Mouse (Mus musculus) layer of hippocampus, adult 9-10 months (tissue): ENCODE measurements at regions not wholly inside any gene's neighbourhood (a gene's known extent, or its start where the extent isn't known, plus 50 kb on each side); places are given as distances from the start of the nearest gene placed in this dataset.

Experiments
- DNase-seq: peaks from one replicate; pipeline ENCODE4 v3.0.0; 2022; ENCODE audit warnings: low spot score

DNA sequence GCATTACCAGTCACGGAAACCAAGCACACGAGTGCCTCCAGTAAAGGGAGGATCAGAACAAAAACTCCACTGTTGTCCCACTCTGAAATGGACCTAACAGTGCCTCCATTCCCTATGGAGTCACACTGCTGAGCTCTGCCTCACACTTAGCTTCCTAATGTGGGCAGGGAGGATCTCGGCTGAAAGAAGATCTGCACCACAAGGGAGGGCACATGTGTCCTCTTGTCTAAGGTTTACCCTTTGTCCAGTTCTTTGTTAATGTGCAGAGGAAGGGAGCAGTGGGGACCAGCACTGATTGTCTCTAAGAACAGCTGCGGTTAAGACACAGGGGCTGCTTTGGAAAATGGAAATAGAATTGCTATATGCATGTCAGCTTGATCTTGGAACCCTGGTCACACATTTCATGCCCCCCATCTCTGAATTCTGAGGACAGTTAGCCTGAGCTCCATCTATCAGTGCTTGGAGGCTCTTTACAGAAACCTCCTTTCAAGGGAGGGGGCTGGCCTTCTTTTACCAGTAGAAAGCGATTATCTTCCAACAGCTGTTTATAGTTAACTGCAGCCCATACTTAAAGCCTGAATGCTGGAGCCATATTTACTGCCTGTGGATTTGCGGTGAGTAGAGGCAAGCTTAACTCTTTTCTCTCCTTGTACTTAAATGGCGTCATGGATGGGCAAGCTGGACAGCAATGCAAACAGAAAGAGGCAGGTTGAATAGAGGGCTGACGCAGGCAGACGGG, 485.5 kb upstream of the Cdh11 start:
- no peak for DNase-seq

DNA sequence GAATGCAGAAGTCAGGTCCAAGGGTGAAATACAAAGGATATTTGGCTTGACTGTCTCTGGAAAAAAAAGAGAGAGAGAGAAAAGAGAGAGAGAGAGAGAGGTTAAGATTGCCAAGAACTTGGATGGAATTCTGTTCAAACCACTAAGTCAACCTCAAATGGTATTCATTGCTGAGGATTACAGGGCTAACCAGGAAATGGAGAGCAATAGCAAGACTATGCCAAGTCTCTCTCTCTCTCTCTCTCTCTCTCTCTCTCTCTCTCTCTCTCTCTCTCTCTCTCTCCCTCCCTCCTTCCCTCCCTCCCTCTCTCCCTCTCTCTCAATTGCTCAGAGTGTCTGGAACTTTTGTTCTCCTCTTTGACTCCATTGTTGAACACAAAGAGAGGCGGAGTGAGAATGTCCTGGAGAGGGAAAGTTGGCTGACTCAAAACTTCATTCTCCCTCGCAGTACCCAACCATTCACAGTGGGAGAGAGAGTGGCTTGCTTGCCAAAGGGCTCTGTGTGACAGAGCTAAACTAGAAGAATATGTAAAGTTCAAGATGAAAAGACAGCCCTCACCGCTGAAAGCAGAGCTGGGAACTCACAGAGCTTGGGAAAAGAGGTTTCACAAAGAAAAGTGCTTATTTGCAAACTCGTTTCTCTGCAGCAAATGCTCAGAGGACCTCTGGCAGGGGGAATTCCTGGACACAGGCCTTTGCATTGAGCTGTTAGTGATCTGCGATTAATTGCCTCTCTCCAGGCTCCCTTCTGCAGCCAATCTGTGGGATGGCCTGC, 487.1 kb upstream of the Cdh11 start:
- no peak for DNase-seq

- DNase-seq, result no peak
Measured at GRCm38 (mm10) chr8:103273476-103273875, 488.0 kb upstream of the Cdh11 start.

DNA sequence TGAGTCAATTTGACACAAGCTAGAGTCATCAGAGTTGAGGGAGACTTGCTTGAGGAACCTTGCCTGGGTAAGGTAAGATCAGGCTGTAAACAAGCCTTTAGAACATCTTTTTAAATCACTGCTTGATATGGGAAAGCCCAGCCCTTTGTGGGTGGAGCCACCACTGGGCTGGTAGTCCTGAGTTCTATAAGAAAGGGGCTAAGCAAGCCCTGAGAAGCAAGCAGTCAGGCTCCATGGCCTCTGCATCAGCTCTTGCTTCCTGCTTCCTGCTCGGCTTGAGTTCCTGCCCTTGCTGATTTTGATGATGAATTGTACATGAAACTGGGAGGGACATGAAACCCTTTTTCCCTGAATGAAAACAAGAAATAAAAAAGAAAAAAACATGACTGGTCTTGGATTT, 496.4 kb upstream of the Cdh11 start:
- no peak for DNase-seq

DNA sequence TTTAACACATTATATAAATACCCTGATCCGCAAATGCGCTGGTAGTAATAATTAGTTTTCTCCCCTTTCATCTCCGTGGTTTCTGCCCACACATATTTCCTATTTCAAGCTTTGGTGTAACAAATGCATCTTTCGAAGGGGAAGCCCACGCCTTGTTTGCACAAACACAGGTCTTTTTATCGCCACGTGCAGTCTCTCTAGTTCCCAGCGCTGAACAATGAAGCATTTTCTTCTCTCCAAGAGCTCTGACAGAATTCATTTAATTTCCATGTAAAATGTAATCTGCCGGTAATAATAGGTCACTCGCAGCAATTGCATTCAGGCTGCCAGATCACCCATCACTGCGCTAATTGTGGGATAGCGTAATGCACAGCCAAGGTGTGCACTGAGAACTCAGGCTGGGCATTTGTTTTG, 503.1 kb upstream of the Cdh11 start:
- peak; percentile 7 for DNase-seq

DNA sequence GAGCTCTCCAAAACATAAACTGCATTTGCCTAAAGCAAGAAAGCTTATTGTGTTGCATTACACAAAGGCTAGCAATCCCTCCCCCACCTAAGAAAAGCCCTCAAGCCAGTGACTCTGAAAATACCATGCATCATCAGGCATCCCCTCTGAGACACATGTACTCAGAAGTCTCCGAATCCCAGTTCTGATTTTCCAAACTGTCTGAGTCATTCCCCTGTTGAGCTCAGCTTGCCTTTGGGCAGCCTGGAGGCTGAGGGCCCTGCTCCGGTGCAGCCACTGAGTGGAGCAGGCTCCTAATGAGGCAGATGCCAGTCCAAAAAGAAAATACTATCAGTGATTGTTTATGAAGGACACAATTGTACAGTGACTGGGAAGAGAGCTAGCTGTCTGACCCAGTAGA, 507.5 kb upstream of the Cdh11 start:
- DNase-seq, result no peak

DNA sequence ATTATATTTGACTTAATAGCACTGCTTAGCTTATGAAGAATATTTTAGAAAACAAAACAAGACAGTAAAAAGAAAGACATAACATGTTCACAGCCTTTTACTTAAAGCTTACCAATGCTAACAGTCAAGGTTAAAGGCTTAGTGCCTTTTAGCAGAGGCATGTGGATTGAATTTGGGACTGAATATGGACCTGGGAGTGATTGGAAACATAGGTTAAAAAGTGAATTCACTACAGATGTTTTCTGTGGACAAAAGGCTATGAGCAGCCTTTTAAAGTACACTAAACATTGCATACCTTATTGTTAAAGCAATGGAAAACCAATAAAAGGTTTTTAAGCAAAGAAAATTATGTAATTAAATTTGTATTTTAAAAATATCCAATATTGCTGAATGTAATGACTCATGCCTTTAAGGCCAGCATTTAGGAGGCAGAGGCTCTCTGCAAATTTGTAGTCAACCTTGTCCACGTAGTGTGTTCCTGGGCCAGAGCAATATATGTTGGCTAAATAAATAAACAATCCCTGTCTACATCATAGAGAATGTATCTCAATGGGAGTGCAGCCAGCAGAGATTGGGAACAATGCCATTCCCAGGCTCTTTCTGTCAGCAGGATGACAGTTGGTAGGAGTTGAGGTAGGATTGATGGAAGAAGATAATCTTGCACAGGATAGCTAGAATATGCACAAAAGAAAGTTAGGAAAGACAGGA, 521.2 kb upstream of the Cdh11 start:
- DNase-seq, result no peak

- DNase-seq, result no peak
Measured at GRCm38 (mm10) chr8:103313576-103313975, 528.1 kb upstream of the Cdh11 start.

GRCm38 (mm10) chr8:103314279-103315022, 529.0 kb upstream of the Cdh11 start:
- no peak for DNase-seq

DNA sequence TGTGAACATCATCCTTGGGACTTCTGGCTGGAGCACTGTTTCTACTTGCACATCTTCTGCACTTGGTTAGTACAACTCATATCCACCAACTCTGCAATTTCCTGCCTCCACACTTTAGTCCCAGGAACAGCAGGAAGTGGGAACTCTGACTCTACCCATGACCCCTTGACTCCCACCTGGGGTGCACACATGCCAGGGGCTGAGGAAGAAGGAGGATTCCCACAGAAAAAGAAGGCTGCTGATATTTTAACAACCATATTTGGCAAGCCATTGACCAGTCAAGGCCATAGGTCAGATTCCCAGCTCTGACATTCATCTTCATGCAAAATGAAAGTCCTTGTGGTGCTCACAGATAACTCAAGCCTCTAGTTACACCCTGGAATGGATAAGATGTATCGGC, 530.3 kb upstream of the Cdh11 start:
- no peak for DNase-seq

GRCm38 (mm10) chr8:103316691-103317091, 531.2 kb upstream of the Cdh11 start:
- no peak for DNase-seq

DNA sequence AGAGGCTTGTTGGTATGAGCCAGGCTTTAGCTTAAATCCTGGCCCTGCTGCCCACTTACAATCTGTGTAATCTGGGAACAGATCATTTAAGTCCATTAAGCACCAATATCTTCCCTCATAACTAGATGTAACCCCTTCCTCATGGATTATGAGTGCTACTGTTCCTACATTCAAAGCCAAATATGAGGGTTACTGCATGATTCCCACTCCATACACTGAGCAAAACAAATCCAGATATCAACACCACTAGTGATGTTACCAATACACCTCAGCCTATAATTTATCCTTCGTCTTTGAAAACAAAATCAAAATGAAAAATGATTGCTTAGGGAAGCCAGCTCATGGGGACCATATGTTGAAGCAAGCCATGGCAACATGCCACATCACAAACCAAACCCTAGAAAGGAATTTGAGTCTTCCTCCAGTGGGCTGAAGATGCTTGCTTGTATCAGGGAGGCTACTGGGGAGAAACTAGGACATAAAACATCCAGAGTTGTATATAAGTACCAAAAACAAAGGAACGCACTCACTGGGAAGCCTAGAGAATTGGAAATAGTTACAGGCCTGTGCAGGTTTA, 531.8 kb upstream of the Cdh11 start:
- DNase-seq, result no peak

- no peak for DNase-seq
Measured at GRCm38 (mm10) chr8:103324016-103324665, 538.7 kb upstream of the Cdh11 start.

DNA sequence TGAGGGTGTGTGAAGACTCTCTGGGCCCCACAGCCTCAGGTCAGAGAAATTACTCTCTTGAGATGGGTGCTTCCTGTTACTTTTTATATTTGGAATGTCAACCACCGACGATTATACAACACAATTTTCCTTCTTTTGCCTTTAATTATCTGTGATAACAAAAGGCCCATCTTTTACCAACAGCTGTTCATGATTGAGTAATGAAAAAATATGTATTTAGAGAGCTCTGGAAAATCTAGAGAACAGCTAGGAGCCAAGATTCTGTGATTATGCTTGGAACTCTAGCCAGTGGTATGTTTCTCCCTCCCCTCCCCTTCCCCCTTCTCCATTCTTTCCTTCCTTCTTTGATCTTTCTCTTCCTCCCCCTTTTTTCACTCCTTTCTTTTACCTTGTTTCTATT, 546.0 kb upstream of the Cdh11 start:
- no peak for DNase-seq

GRCm38 (mm10) chr8:103337314-103337713, 551.9 kb upstream of the Cdh11 start:
- no peak for DNase-seq

GRCm38 (mm10) chr8:103339042-103339441, 553.6 kb upstream of the Cdh11 start:
- no peak for DNase-seq

GRCm38 (mm10) chr8:103339951-103340350, 554.5 kb upstream of the Cdh11 start:
- no peak for DNase-seq

DNA sequence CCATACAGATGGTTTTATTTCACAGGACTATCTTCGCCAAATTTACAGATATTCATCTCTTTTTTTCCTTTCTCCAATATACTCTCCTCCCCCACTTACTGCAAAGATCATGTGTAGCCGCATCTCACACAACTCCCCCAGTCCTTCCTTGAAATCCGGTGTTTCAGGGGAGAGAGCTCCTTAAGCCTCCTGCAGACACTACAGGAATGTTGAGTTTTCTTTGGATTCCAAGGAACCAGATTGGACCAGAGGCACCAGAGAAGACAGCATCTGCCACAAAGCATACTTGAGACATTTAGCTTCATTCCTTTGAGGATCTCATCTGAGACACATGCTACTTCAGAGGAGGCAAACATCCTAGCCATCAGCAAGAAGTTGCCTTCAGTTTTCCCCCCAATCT, 558.4 kb upstream of the Cdh11 start:
- DNase-seq, result no peak

DNA sequence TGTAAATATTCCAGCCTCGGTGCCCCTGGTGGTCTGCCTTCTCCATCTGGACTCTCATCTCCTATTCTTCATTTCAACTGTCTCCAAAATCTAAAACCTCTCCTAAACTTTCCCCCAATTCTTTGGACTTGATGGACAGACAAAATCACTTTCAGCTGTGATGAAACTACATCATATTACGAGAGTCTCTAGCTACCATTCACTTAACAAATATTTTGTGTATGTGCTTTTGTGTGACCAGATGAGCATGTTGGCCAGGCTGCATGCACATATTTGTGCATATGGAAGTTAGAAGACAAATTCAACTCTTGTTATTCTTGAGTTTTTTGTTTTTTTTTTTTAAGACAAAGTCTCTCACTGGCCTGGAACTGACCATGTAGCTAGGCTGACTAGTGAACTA, 559.4 kb upstream of the Cdh11 start:
- DNase-seq, result no peak

- no peak for DNase-seq
Measured at GRCm38 (mm10) chr8:103347158-103347871, 561.9 kb upstream of the Cdh11 start.

DNA sequence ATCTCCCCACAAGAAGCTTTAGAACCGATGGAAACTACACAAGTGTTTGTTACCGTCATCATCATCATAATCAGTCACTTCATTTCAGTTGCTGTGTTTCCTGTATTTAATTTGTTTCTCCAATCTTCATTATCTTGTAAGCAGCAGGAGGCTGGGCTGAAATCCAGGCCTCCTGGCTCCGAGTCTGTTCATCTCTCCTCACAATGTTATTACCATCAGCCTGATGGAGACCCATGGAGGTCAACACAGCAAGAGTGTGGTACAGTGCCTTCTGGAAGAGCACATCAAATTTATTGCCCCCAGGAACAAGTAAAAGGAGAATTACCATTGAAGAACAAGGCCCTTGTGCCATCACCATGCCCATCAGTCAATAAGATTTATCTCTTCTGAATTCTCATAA, 576.3 kb upstream of the Cdh11 start:
- DNase-seq, result no peak
